13 mouse cellular contexts compared by ENCODE assay signal in genomic region chr6:146630961-146631360, GRCm38 (mm10). TPM values are rescaled to one million over a fixed set of nuclear protein-coding genes. Genes with fewer than 3 reads are reported as not detected.
DNase-seq lines count a peak whose midpoint lies in the region; ATAC-seq and TF ChIP-seq lines count a peak whose summit lies in the region.
"Had no signal": no experiment of that assay in that cellular context is flagged by ENCODE, and none has a peak within 500 bp of the region (broad histone marks: within the 10 kb centered on the region; RNA-seq: fewer than 3 reads in every experiment).

No protein-coding gene starts in this region.

- peak overlapping the region; percentile 95 for H3K27ac ChIP-seq in liver, embryonic 12.5 days
- H3K27ac ChIP-seq: embryonic facial prominence, embryonic 10.5 days; forebrain, embryonic 12.5 days; limb, embryonic 13.5 days; macrophage had no signal

- intact Hi-C loops in left cerebral cortex, postnatal 4 days (cut with DNase I) = no loop called here

- H3K4me2 ChIP-seq in liver, embryonic 12.5 days = peak overlapping the region; percentile 82
- H3K4me2 ChIP-seq: forebrain, embryonic 12.5 days; limb, embryonic 13.5 days had no signal

- H3K27me3 ChIP-seq in E14TG2a.4 (ENCODE audit: insufficient read depth, low read length) = no peaks in the 10 kb centered on the region
- H3K27me3 ChIP-seq in liver, embryonic 12.5 days (replicated peaks) = no peaks in the 10 kb centered on the region
- H3K27me3 ChIP-seq: forebrain, embryonic 12.5 days; limb, embryonic 13.5 days had no signal

- peak; percentile 73 for DNase-seq in 3T3-L1 (ENCODE audit: low read depth, low spot score)
- peak; percentile 62 for DNase-seq in adrenal gland, postnatal 25 days
- DNase-seq in left cerebral cortex, postnatal 4 days = no peak
- no peak for DNase-seq in cerebellum, postnatal 10 days
- DNase-seq in gastrocnemius, postnatal 4 days (ENCODE audit: low spot score in 2 of 2) = no peak
- DNase-seq: cerebellum, adult 8-10 months; gastrocnemius, postnatal 10 days had no signal

- peak; percentile 26; the same call in 1 of the 2 replicates for ATAC-seq in liver, embryonic 12.5 days

- 44% methylated on average over 4 of the region's 4 CpGs for WGBS in liver, embryonic 12.5 days (ENCODE audit: insufficient replicate concordance)

- H3K36me3 ChIP-seq in E14TG2a.4 (ENCODE audit: insufficient read depth, low read length) = peaks cover 36% of the 10 kb centered on the region
- peaks cover 12% of the 10 kb centered on the region; the same call in 1 of the 2 replicates for H3K36me3 ChIP-seq in liver, embryonic 12.5 days
- H3K36me3 ChIP-seq: embryonic facial prominence, embryonic 10.5 days; forebrain, embryonic 12.5 days; limb, embryonic 13.5 days had no signal

- peak overlapping the region; percentile 91 for H3K4me3 ChIP-seq in E14TG2a.4 (replicated peaks; ENCODE audit: low read length)
- H3K4me3 ChIP-seq in liver, embryonic 12.5 days = peak overlapping the region; percentile 84; the same call in 1 of the 2 replicates
- H3K4me3 ChIP-seq: embryonic facial prominence, embryonic 10.5 days; forebrain, embryonic 12.5 days; limb, embryonic 13.5 days had no signal

- peaks cover 74% of the 10 kb centered on the region for H3K4me1 ChIP-seq in E14TG2a.4 (replicated peaks; ENCODE audit: low read depth, low read length)
- peaks cover 64% of the 10 kb centered on the region for H3K4me1 ChIP-seq in liver, embryonic 12.5 days

- H3K9ac ChIP-seq in liver, embryonic 12.5 days = peak overlapping the region; percentile 95
- H3K9ac ChIP-seq: forebrain, embryonic 12.5 days; limb, embryonic 13.5 days had no signal

- no peak for TF ChIP-seq CTCF in E14TG2a.4 (conservative IDR thresholded peaks at IDR 0.05; ENCODE audit: low read length)

- H3K9me3 ChIP-seq in E14TG2a.4 (ENCODE audit: low read length) = no peaks in the 10 kb centered on the region
- no peaks in the 10 kb centered on the region for H3K9me3 ChIP-seq in liver, embryonic 12.5 days (replicated peaks)
- H3K9me3 ChIP-seq: embryonic facial prominence, embryonic 10.5 days; forebrain, embryonic 12.5 days; limb, embryonic 13.5 days had no signal

RNA-seq across cellular contexts. Expression of gene Med21, which starts 11.4 kb away (rescaled TPM):
- 70.3 and 72.0 TPM in 2 replicates for total RNA-seq in adrenal gland, postnatal 25 days (2021)
- 72.8 and 77.8 TPM in 2 replicates for polyA plus RNA-seq in liver, embryonic 12.5 days (2016; fragmentation: Nextera tagmentation; extraction: Ambion mirVana)
- 10 to 100 TPM; 42.6 to 49.1 TPM for total RNA-seq in left cerebral cortex, postnatal 4 days (2021)
- total RNA-seq in gastrocnemius, postnatal 4 days (2021) = 10 to 100 TPM; 50.4 to 53.9 TPM

RNA-seq across cellular contexts. Expression of gene Tm7sf3, which starts 11.7 kb away (rescaled TPM):
- total RNA-seq in adrenal gland, postnatal 25 days (2021) = 38.1 and 53.9 TPM in 2 replicates
- polyA plus RNA-seq in liver, embryonic 12.5 days (2016; fragmentation: Nextera tagmentation; extraction: Ambion mirVana) = 40.5 TPM in 2 replicates
- 10 to 100 TPM; 30.6 to 32.4 TPM for total RNA-seq in left cerebral cortex, postnatal 4 days (2021)
- total RNA-seq in gastrocnemius, postnatal 4 days (2021) = 10 to 100 TPM; 25.0 to 29.1 TPM

RNA-seq across cellular contexts. Expression of gene Ints13, which starts 53.3 kb away (rescaled TPM):
- 35.3 and 44.5 TPM in 2 replicates for total RNA-seq in adrenal gland, postnatal 25 days (2021)
- 50.9 and 52.2 TPM in 2 replicates for polyA plus RNA-seq in liver, embryonic 12.5 days (2016; fragmentation: Nextera tagmentation; extraction: Ambion mirVana)
- total RNA-seq in left cerebral cortex, postnatal 4 days (2021) = 10 to 100 TPM; 34.5 to 37.3 TPM
- total RNA-seq in gastrocnemius, postnatal 4 days (2021) = 10 to 100 TPM; 21.3 to 27.6 TPM

RNA-seq across cellular contexts. Expression of gene Fgfr1op2, which starts 54.0 kb away (rescaled TPM):
- 116 and 119 TPM in 2 replicates for total RNA-seq in adrenal gland, postnatal 25 days (2021)
- 103 and 107 TPM in 2 replicates for polyA plus RNA-seq in liver, embryonic 12.5 days (2016; fragmentation: Nextera tagmentation; extraction: Ambion mirVana)
- total RNA-seq in left cerebral cortex, postnatal 4 days (2021) = 10 to 100 TPM; 29.3 to 29.8 TPM
- total RNA-seq in gastrocnemius, postnatal 4 days (2021) = 10 to 100 TPM; 52.2 to 52.4 TPM

Comparison
In these comparisons a context has a peak if more than half of its experiments do, and no peak if none do; other contexts are left out.
1. DNase-seq: peak in 3T3-L1 (single experiment) and adrenal gland, postnatal 25 days (single experiment); none in left cerebral cortex, postnatal 4 days (single experiment), cerebellum, postnatal 10 days (0 of 2) and gastrocnemius, postnatal 4 days (0 of 2).